Mouse (Mus musculus): ENCODE results near the gene Man1a. TPM values are rescaled to one million over a fixed set of nuclear protein-coding genes. Genes with fewer than 3 reads are reported as not detected.

Man1a gene
- total RNA-seq, 2 experiments from 2014 or later: 21.4 to 22.1 TPM

- no peak for DNase-seq
These were observed 162.7 kb downstream of the Man1a start for GRCm38 (mm10) chr10:53913546-53914312.

DNA sequence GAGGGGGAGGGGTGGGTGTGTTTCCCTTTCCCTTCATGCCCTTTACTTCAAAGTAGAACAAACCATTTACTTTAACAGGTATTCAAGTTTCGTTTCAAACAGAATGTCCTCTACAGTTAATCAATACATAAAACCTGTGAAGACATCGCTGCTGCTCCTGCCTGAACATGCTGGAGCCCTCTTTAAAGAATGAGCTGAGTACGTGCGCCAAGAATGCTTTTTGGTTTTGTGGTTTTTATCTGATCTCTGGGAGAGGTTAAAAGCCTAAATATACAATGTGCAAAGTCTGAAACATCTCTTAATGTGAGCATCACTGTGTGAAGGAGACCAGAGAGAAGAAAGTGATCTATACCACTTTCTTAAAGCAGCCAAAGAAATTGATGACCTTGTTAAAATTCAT lies 186.9 kb downstream of the Man1a start:
- DNase-seq: no peak

DNA sequence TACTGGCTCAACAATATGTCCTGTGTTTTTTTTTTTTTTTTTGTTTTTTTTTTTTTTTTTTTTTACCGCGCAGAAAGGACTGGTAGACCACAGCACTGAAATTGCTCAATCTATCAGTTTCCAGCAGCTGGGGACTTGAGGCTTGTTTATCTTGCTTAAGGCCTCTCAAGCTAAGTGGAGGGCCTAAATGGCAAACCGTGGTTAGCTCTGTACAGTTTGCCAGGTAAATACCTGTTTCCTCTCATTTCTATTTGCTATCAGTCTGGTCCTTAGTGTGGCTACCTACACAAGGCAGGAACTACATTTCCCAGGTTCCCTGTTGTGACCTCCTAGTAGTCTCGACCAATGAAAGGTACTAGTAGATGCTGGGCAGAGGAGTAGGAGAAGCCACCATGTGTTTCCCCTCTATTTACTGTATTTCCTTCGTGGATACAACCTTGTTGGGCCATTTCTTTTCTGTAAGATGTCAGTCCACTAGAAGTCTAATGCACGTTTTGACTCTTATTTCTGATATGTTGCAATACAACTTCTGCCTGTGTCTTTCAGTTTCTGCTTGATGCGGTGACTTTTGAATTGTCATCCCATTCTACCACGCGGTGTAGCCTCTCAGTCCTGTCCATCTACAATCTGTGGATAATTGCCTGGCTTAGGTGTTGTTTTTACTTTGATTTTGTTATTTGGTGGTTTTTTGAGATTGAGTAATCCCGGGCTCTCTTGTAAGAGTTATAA lies 187.9 kb downstream of the Man1a start:
- no peak for DNase-seq

- DNase-seq: no peak
These were observed 189.9 kb downstream of the Man1a start for GRCm38 (mm10) chr10:53886475-53886874.

- DNase-seq: no peak
These were observed 195.1 kb downstream of the Man1a start for GRCm38 (mm10) chr10:53881310-53881709.

GRCm38 (mm10) chr10:53875896-53876295 lies 200.5 kb downstream of the Man1a start:
- no peak for DNase-seq

DNA sequence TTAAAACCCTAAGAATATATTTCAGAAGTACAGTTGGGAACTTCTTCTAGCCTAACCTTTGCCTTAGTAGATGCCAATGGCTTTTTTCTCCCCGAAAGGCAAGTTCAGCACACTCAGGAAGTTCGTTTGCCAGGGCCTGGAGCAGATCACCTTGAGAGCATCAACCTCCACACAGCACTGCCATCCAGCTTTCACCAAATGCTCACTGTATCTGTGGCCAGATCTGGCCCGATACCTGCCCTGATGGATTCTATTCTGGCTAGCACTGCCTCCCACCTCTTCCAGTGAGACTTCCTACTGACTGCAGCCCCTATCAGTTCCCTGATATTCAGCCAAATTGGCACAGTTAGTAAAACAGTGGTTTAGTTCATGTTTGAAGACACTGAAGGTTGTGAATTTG lies 202.2 kb downstream of the Man1a start:
- no peak for DNase-seq

- peak; percentile 72 for DNase-seq
These were observed 212.7 kb downstream of the Man1a start for GRCm38 (mm10) chr10:53863486-53864357.

DNA sequence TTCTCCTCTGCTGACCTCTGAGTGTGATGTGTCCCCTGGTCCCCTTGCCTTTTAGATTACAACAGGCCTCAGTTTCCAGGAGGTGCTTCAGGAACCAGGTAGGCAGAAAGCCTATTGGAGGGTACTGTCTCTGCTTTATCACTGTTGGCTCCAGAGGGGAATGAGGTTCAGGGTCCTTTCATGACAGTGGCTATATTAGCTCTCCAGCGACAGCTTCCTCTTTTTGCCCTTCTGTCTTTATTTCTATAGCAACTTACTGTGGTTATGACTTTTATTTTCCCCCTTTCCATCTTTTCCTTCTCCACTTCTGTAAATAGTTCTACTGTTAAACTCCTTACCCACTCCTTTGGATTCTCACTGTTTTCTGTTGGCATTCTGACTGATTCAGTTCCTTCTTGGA lies 216.5 kb downstream of the Man1a start:
- DNase-seq: no peak

GRCm38 (mm10) chr10:53859224-53859623 lies 217.2 kb downstream of the Man1a start:
- DNase-seq: no peak
